Mouse (Mus musculus) lung, postnatal 0 days (tissue): Measurements from ENCODE around the gene 1600015I10Rik. TPM values are rescaled to one million over a fixed set of nuclear protein-coding genes. Genes with fewer than 3 reads are reported as not detected.

Source experiments
- ATAC-seq: fragments of 200-750 bp; cut with Nextera tagmentation; 2 replicates; pipeline ENCODE4 v1.8.0; 2017; ENCODE audit warnings: moderate library complexity
- DNase-seq: peaks from one replicate; pipeline ENCODE4 v3.0.0-alpha.2; 2016; ENCODE audit warnings: low spot score
- H3K27ac ChIP-seq: fragments of 300-500 bp; sonication (generic); 2 replicates; pipeline ENCODE4 v1.5.1; 2014; ENCODE audit warnings: antibody characterized with exemption, mild to moderate bottlenecking, low read length, mixed read lengths
- H3K27me3 ChIP-seq: fragments of 300-500 bp; sonication (generic); replicated peaks from 2 replicates; pipeline ENCODE4 v1.6.1; 2014; ENCODE audit warnings: low read length, mixed read lengths; ENCODE audit not compliant: insufficient read depth
- H3K36me3 ChIP-seq: fragments of 300-500 bp; sonication (generic); 2 replicates; pipeline ENCODE4 v1.6.1; 2014; ENCODE audit warnings: low read length, mixed read lengths; ENCODE audit not compliant: insufficient read depth
- H3K4me1 ChIP-seq: fragments of 300-500 bp; sonication (generic); 2 replicates; pipeline ENCODE4 v1.6.1; 2014; ENCODE audit warnings: antibody characterized with exemption, low read depth, low read length, mixed read lengths; ENCODE audit not compliant: insufficient read depth
- H3K4me2 ChIP-seq: fragments of 300-500 bp; sonication (generic); replicated peaks from 2 replicates; pipeline ENCODE4 v1.6.1; 2014; ENCODE audit warnings: low read depth, mild to moderate bottlenecking, low read length, moderate library complexity, mixed read lengths
- H3K4me3 ChIP-seq: fragments of 300-500 bp; sonication (generic); 2 replicates; pipeline ENCODE4 v1.5.1; 2014; ENCODE audit warnings: low read depth, low read length
- H3K9ac ChIP-seq: fragments of 300-500 bp; sonication (generic); replicated peaks from 2 replicates; pipeline ENCODE4 v1.6.1; 2014; ENCODE audit warnings: low read depth, mild to moderate bottlenecking
- H3K9me3 ChIP-seq: fragments of 300-500 bp; sonication (generic); 2 replicates; pipeline ENCODE4 v1.6.1; 2016; ENCODE audit warnings: low read length, mixed read lengths
- CTCF ChIP-seq: IDR thresholded peaks from 2 replicates; pipeline ENCODE4 v1.5.1; 2016; ENCODE audit warnings: antibody characterized with exemption, mild to moderate bottlenecking
- EP300 ChIP-seq: IDR thresholded peaks from 2 replicates; pipeline ENCODE4 v1.6.1; 2016; ENCODE audit warnings: antibody characterized with exemption, mild to moderate bottlenecking, control low read depth
- WGBS: fragments of 180-500 bp; shearing (Covaris S2); extraction: QIAGEN DNeasy Blood & Tissue Kit; methylation state at CpG from one replicate; pipeline ENCODE4 v1.1.7; 2014; 5-methylcytosine and 5-hydroxymethylcytosine counted together
- polyA plus RNA-seq: library from polyadenylated mRNA; unstranded; fragments of >200 nt; fragmentation: Nextera tagmentation; extraction: Ambion mirVana; gene quantifications from 2 replicates; pipeline ENCODE4 v1.2.1, GENCODE M21; 2015

The 1600015I10Rik gene
- polyA plus RNA-seq, 1 experiment from 2014 or later: not detected

DNA sequence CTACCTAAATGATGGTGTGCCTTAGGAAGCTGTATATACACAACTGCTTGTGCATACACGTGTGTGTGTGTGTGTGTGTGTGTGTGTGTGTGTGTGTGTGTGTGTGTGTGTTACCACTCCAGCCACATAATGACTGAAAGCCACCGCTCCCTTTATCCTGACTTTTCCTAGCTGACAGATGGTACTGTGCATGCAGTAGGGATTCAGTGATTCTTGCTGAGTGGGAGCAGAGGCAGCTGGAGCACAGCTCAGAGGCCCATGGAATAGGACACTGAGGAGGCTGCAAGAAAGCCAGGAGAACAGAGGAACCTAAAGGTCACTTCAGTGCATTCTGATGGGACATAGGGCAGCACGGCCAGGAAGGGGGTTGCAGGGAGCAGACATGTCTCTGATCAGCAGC, 52.6 kb downstream of the 1600015I10Rik start:
- Histone ChIP-seq H3K4me3 (no peak overlapping the region), H3K4me2 (no peak overlapping the region), H3K4me1 (no peaks in the 10 kb centered on the region), H3K9me3 (no peaks in the 10 kb centered on the region), H3K36me3 (no peaks in the 10 kb centered on the region), H3K27ac (no peak overlapping the region), H3K27me3 (no peaks in the 10 kb centered on the region), H3K9ac (no peak overlapping the region)
- TF ChIP-seq EP300 (no peak), CTCF (no peak)
- DNase-seq: no peak
- no peak for ATAC-seq
- 58% methylated on average over 3 of the region's 3 CpGs for WGBS

Other genes with a start within 250 kb of the 1600015I10Rik start
- gene Gimap4, start 245.3 kb upstream of the 1600015I10Rik start, polyA plus RNA-seq: 129 and 151 TPM in 2 replicates
- 75.4 and 91.2 TPM in 2 replicates for gene Gimap6, start 221.7 kb upstream of the 1600015I10Rik start, polyA plus RNA-seq
- 2.2 and 6.0 TPM in 2 replicates for gene Gm28053, start 211.3 kb upstream of the 1600015I10Rik start, polyA plus RNA-seq
- 0.14 and 0.21 TPM in 2 replicates for gene Gimap7, start 211.3 kb upstream of the 1600015I10Rik start, polyA plus RNA-seq
- 61.8 and 74.6 TPM in 2 replicates for gene Gimap1, start 190.8 kb upstream of the 1600015I10Rik start, polyA plus RNA-seq
- 36.5 and 49.8 TPM in 2 replicates for gene Gimap5, start 183.7 kb upstream of the 1600015I10Rik start, polyA plus RNA-seq
- 0.31 and 0.61 TPM in 2 replicates for gene Gimap3, start 159.0 kb upstream of the 1600015I10Rik start, polyA plus RNA-seq
- 485 and 539 TPM in 2 replicates for gene Tmem176a, start 89.0 kb upstream of the 1600015I10Rik start, polyA plus RNA-seq
- gene Tmem176b, start 88.4 kb upstream of the 1600015I10Rik start, polyA plus RNA-seq: 798 and 806 TPM in 2 replicates
- gene Aoc1, start 57.0 kb upstream of the 1600015I10Rik start, polyA plus RNA-seq: 4.4 and 4.9 TPM in 2 replicates
- not detected in 2 replicates for gene Doxl2, start 45.1 kb downstream of the 1600015I10Rik start, polyA plus RNA-seq
- gene Svs1, start 57.0 kb downstream of the 1600015I10Rik start, polyA plus RNA-seq: not detected in 2 replicates
- 1.5 and 2.0 TPM in 2 replicates for gene Gpnmb, start 106.7 kb downstream of the 1600015I10Rik start, polyA plus RNA-seq
- gene Malsu1, start 143.9 kb downstream of the 1600015I10Rik start, polyA plus RNA-seq: 81.3 and 84.1 TPM in 2 replicates